Mouse (Mus musculus) heart, postnatal 0 days (tissue): ENCODE data around the gene Morn1.

Source experiments
- CTCF ChIP-seq: IDR thresholded peaks from 2 replicates; pipeline ENCODE4 v1.5.1; 2016; ENCODE audit warnings: antibody characterized with exemption, control low read depth, low read depth
- EP300 ChIP-seq: IDR thresholded peaks from 2 replicates; pipeline ENCODE4 v1.6.1; 2016; ENCODE audit warnings: antibody characterized with exemption, low read depth

DNA sequence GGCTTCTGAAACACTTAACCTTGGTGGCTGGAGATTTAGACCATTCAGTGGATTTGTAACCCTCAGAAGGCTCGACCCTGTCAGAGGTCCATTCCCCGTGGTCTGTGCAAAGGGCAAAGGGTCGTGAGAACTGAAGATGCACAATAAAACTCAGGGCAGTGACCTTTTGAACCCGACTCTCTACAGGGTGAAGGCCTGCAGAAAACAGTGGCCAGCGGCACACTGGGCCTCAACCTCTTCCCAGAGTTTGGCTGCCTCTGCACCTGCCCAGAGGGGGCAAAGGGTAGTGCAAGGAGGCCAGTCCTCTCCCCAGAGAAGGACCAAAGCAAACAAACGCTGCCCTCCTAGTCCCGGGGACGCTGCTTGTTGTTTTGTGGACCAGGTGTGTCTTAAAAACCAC is 102.0 kb downstream of the Morn1 start:
- TF ChIP-seq CTCF (no peak), EP300 (no peak)
